Mouse (Mus musculus) embryonic facial prominence, embryonic 14.5 days (tissue): Measurements from ENCODE around the gene Wnt5a. TPM values are rescaled to one million over a fixed set of nuclear protein-coding genes. Genes with fewer than 3 reads are reported as not detected.
A peak's percentile ranks its signal among the peaks of the same experiment; 100 is the strongest.

Experiments used
- ATAC-seq: fragments of 200-750 bp; cut with Nextera tagmentation; 2 replicates; pipeline ENCODE4 v1.8.0; 2017; ENCODE audit warnings: low read depth, moderate number of reproducible peaks, moderate TSS enrichment
- DNase-seq: peaks from one replicate; pipeline ENCODE4 v3.0.0-alpha.2; 2015; ENCODE audit warnings: low spot score
- H3K27ac ChIP-seq: fragments of 300-500 bp; sonication (generic); replicated peaks from 2 replicates; pipeline ENCODE4 v1.5.1; 2014; ENCODE audit warnings: low read depth, mild to moderate bottlenecking, low read length, moderate library complexity
- H3K27me3 ChIP-seq: fragments of 300-500 bp; sonication (generic); replicated peaks from 2 replicates; pipeline ENCODE4 v1.6.1; 2014; ENCODE audit warnings: low read length; ENCODE audit not compliant: control insufficient read depth, insufficient read depth
- H3K36me3 ChIP-seq: fragments of 300-500 bp; sonication (generic); 2 replicates; pipeline ENCODE4 v1.6.1; 2014; ENCODE audit warnings: low read length, mixed read lengths; ENCODE audit not compliant: control insufficient read depth, insufficient read depth
- H3K4me1 ChIP-seq: fragments of 300-500 bp; sonication (generic); 2 replicates; pipeline ENCODE4 v1.6.1; 2014; ENCODE audit warnings: antibody characterized with exemption, low read length; ENCODE audit not compliant: control insufficient read depth, insufficient read depth
- H3K4me2 ChIP-seq: fragments of 300-500 bp; sonication (generic); 2 replicates; pipeline ENCODE4 v1.6.1; 2014; ENCODE audit warnings: low read depth, mild to moderate bottlenecking, low read length, moderate library complexity, mixed read lengths
- H3K4me3 ChIP-seq: fragments of 300-500 bp; sonication (generic); 2 replicates; pipeline ENCODE4 v1.5.1; 2014; ENCODE audit warnings: low read depth, mild to moderate bottlenecking, low read length
- H3K9ac ChIP-seq: fragments of 300-500 bp; sonication (generic); 2 replicates; pipeline ENCODE4 v1.6.1; 2014; ENCODE audit warnings: low read depth, mild to moderate bottlenecking, low read length, moderate library complexity, mixed read lengths
- H3K9me3 ChIP-seq: fragments of 300-500 bp; sonication (generic); 2 replicates; pipeline ENCODE4 v1.6.1; 2016; ENCODE audit warnings: low read length; ENCODE audit not compliant: control insufficient read depth
- WGBS: fragments of 180-500 bp; shearing (Covaris S2); extraction: QIAGEN DNeasy Blood & Tissue Kit; methylation state at CpG from one replicate; pipeline ENCODE4 v1.1.7; 2014; 5-methylcytosine and 5-hydroxymethylcytosine counted together
- polyA plus RNA-seq: library from polyadenylated mRNA; unstranded; fragments of >200 nt; fragmentation: Nextera tagmentation; extraction: Ambion mirVana; gene quantifications from 2 replicates; pipeline ENCODE4 v1.2.1, GENCODE M21; 2014

Gene Wnt5a
- polyA plus RNA-seq, 1 experiment from 2014 or later, result 58.6 TPM

DNA sequence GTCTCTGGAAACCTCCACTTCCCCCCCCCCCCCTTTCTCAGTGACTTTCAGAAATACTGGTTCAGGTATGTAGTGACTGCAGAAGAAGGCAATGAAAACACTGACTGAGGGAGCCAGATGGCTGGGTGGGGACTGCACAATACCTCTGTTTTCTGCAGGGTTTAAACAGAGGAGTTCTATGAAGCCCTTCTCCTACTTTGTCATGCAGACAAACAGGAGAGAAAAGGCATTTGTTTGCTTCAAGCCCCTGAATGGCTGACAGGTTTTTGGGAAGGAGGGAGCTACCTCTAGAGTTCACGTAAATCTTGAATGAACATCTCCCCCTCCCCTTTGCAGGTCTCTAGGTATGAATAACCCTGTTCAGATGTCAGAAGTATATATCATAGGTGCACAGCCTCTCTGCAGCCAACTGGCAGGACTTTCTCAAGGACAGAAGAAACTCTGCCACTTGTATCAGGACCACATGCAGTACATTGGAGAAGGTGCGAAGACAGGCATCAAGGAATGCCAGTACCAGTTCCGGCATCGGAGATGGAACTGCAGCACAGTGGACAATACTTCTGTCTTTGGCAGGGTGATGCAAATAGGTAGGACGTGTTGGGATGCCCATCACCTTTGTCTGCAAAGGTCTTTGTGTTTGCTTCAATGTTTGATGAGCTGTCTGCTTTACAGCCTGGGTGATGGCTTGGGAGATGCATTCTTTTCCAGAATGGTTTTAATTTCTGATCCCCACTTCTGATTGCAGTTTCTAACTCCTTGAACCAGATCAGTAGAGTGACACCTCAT, 8.4 kb downstream of the Wnt5a start:
- Histone ChIP-seq H3K36me3 (peaks cover 59% of the 10 kb centered on the region), H3K27me3 (peaks cover 9% of the 10 kb centered on the region; the same call in 1 of the 2 replicates), H3K27ac (peak overlapping the region; percentile 99), H3K4me1 (0 out of 2 replicates have a peak, but pooled peaks cover 6% of the 10 kb centered on the region), H3K4me2 (peak overlapping the region; percentile 84), H3K9ac (peak overlapping the region; percentile 96), H3K4me3 (peak overlapping the region; percentile 86), H3K9me3 (no peaks in the 10 kb centered on the region)
- ATAC-seq, result no peak
- DNase-seq, result no peak
- 75% methylated on average over 5 of the region's 5 CpGs for WGBS

DNA sequence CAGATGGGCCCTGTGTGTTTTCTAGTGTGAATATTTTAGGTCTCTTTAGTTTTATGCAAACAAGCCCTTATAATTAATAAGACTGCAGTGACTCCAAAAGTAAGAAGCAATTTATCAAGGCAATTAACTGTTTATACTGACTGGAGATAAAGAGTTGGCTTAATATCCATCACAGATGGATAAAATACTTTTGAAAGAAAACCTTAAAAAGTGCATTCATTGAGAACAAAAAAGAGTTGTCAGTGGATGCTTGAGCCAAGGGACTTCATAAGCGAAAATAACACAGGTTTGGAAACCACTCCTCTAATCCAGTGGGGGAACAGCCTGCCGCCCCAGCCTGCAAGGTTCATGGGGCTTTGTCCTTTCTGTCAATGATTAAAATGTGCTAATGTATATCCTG, 9.6 kb downstream of the Wnt5a start:
- H3K27me3 ChIP-seq, result peaks cover 3% of the 10 kb centered on the region; the same call in 1 of the 2 replicates
- H3K4me2 ChIP-seq, result peak overlapping the region; percentile 84
- H3K9ac ChIP-seq, result peak overlapping the region; percentile 96
- DNase-seq (no peak), ATAC-seq (no peak)
- H3K27ac ChIP-seq, result peak overlapping the region; percentile 99
- peaks cover 68% of the 10 kb centered on the region for H3K36me3 ChIP-seq
- H3K4me1 ChIP-seq, result 0 out of 2 replicates have a peak, but pooled peaks cover 6% of the 10 kb centered on the region
- peak overlapping the region; percentile 86 for H3K4me3 ChIP-seq
- H3K9me3 ChIP-seq, result no peaks in the 10 kb centered on the region
- 43% methylated on average over 2 of the region's 2 CpGs for WGBS

DNA sequence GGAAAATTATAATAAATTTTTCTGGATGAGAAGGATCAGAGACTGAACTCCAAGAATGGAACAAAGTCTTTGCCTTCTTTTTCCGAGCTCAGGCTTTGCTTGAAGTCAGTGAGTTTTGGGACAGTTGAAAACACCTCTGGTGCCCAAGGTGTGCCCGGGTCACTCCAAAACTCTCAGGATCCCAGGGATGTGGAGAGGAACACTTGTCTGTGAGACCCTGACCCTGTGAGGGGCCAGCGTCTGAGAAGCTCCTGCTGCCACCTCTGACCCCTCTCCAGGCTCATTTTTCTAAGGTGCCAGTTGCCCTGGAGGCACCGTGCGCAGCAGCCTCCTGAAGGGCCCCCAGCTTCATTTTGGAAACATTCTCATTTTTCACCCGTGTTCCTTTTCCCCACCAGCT, 10.8 kb downstream of the Wnt5a start:
- 43% methylated on average over 6 of the region's 6 CpGs for WGBS
- Histone ChIP-seq H3K36me3 (peaks cover 79% of the 10 kb centered on the region), H3K9me3 (no peaks in the 10 kb centered on the region), H3K4me3 (peak overlapping the region; percentile 86), H3K4me2 (peak overlapping the region; percentile 84), H3K27ac (peak overlapping the region; percentile 65; the same call in 1 of the 2 replicates), H3K9ac (peak overlapping the region; percentile 96), H3K4me1 (0 out of 2 replicates have a peak, but pooled peaks cover 6% of the 10 kb centered on the region), H3K27me3 (peaks cover 3% of the 10 kb centered on the region; the same call in 1 of the 2 replicates)
- ATAC-seq (no peak), DNase-seq (no peak)

DNA sequence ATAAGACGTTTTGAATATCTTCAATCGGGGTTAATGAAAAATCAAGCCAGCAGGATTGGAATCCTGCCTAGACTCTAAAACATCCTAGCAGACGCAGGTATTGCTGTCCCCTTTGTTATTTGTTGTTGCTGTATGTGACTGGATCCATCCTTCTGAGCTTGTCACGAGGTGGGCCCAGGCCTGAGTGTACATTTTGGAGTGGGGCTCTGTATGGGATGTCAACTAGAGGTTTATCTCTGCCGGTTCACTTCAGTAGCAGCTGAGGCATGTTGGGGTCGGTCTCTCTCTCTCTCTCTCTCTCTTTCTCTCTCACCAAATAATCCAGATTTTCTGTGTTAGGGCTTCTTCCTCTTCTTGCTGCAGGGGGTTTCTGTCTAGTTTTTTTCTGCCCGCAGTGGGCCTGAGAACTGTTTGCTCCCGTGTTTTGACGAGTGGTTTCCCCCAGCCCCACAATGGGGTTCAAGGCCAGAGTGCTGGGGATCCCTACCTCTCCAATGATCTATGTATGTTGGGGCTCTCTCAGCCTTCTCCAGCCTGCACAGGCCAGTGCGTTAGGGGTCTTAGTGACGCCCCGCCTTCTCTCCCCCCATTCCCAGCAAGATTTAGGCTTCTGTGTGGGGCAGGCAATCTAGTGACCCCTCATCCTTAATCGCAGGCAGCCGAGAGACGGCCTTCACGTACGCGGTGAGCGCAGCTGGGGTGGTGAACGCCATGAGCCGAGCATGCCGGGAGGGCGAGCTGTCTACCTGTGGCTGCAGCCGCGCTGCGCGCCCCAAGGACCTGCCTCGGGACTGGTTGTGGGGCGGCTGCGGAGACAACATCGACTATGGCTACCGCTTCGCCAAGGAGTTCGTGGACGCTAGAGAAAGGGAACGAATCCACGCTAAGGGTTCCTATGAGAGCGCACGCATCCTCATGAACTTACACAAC, 13.3 kb downstream of the Wnt5a start:
- Histone ChIP-seq H3K27ac (peak overlapping the region; percentile 77), H3K9me3 (no peaks in the 10 kb centered on the region), H3K36me3 (peaks cover 85% of the 10 kb centered on the region), H3K4me2 (peak overlapping the region; percentile 84), H3K27me3 (no peaks in the 10 kb centered on the region), H3K4me3 (peak overlapping the region; percentile 21; the same call in 1 of the 2 replicates), H3K9ac (peak overlapping the region; percentile 96; the same call in 1 of the 2 replicates), H3K4me1 (0 out of 2 replicates have a peak, but pooled peaks cover 2% of the 10 kb centered on the region)
- ATAC-seq (no peak), DNase-seq (no peak)
- 63% methylated on average over 39 of the region's 39 CpGs for WGBS

DNA sequence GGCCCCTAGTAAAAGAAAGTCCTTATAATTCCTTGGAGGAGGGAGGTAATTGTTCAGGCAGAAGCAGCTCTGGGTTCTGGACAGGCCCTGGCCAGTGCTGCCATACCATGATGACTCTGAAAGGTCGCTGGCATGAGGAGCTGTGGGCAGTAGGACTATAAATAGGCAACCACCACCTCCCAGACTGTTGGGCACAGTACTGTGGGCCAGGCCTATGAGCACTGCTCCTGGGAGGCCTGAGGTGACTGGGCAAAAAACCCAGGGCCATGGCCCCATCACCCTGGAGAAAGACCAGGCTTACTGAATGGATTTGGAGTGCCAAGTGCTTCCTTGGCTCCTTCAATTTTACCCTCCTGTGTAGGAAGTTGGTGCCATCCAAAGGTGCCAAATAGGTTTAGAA, 16.6 kb downstream of the Wnt5a start:
- Histone ChIP-seq H3K36me3 (peaks cover 85% of the 10 kb centered on the region), H3K4me2 (no peak overlapping the region)

DNA sequence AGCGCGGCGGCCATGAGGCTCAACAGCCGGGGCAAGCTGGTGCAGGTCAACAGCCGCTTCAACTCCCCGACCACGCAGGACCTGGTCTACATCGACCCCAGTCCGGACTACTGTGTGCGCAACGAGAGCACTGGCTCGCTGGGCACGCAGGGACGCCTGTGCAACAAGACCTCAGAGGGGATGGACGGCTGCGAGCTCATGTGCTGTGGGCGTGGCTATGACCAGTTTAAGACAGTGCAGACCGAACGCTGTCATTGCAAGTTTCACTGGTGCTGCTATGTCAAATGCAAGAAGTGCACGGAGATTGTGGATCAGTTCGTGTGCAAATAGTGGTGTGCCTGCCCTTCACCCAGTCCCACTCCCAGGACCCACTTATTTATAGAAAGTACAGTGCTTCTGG, 18.1 kb downstream of the Wnt5a start:
- Histone ChIP-seq H3K27me3 (no peaks in the 10 kb centered on the region), H3K9ac (no peak overlapping the region), H3K27ac (no peak overlapping the region; the same call in 1 of the 2 replicates), H3K4me1 (peaks cover 10% of the 10 kb centered on the region), H3K4me2 (no peak overlapping the region; the same call in 1 of the 2 replicates), H3K4me3 (no peak overlapping the region), H3K9me3 (no peaks in the 10 kb centered on the region), H3K36me3 (peaks cover 80% of the 10 kb centered on the region)
- DNase-seq (no peak), ATAC-seq (no peak)
- 69% methylated on average over 21 of the region's 21 CpGs for WGBS

More for the DNA sequence above, 16.6 kb downstream of the Wnt5a start:
- WGBS, result 95% methylated on average over 1 of the region's 1 CpGs
- no peak for DNase-seq
- no peak overlapping the region for H3K9ac ChIP-seq
- peaks cover 5% of the 10 kb centered on the region; the same call in 1 of the 2 replicates for H3K4me1 ChIP-seq
- no peaks in the 10 kb centered on the region for H3K9me3 ChIP-seq
- no peak for ATAC-seq
- no peak overlapping the region for H3K4me3 ChIP-seq
- H3K27ac ChIP-seq, result no peak overlapping the region; the same call in 1 of the 2 replicates
- no peaks in the 10 kb centered on the region for H3K27me3 ChIP-seq

DNA sequence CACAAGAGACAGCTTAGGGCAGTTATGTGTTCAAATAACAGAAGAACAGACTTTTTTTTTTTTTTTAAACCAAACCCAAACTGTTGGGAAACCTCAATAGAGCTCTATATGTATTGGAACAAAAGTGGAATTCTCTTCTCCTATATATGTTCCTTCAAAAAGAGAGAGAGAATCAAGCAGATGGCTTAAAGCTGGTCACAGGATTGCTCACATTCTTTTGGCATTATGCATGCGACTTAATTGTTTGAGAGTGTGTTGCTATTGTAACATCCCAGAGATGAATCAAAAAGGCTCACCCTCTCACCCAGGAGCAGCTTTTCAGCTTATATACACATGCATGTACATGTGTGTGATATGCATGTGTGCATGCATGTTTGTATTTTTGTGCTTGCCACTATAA, 21.0 kb downstream of the Wnt5a start:
- no peaks in the 10 kb centered on the region for H3K9me3 ChIP-seq
- H3K27ac ChIP-seq, result peak overlapping the region; percentile 18
- peaks cover 56% of the 10 kb centered on the region for H3K36me3 ChIP-seq
- H3K4me2 ChIP-seq, result no peak overlapping the region
- no peaks in the 10 kb centered on the region for H3K27me3 ChIP-seq
- no peak overlapping the region for H3K4me3 ChIP-seq
- 38% methylated on average over 1 of the region's 1 CpGs for WGBS
- DNase-seq (no peak), ATAC-seq (no peak)
- H3K9ac ChIP-seq, result no peak overlapping the region
- H3K4me1 ChIP-seq, result peaks cover 10% of the 10 kb centered on the region

DNA sequence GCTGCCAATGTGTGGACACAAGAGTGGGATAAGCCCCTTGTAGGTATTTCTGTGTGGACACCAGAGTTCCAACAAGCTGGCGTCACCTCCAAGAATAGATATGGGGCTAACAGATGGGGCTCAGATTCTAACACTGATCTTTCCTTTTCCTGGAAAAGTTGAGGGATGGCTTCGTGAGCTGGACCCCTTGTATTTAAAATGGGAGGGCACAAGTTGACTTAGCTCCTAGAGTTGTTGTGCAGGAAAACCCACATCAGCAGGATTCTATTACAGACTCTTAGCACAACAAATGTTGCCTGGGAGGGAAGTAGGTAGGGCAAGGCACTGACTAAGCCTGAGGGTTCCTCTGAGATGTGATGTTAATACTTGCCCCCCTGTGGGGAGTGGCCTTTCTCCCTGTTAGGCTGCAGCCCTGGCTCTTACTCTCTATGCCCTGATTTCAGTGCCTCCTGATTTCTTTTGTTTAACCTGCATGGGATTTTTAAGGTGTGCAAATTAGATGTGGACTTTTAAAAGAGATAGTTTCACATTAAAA, 23.7 kb downstream of the Wnt5a start:
- Histone ChIP-seq H3K27ac (0 out of 2 replicates have a peak overlapping the region, but pooled peaks have one; percentile 10), H3K36me3 (peaks cover 32% of the 10 kb centered on the region), H3K4me1 (peaks cover 17% of the 10 kb centered on the region), H3K9ac (no peak overlapping the region), H3K4me2 (no peak overlapping the region), H3K9me3 (no peaks in the 10 kb centered on the region), H3K4me3 (no peak overlapping the region), H3K27me3 (no peaks in the 10 kb centered on the region)
- ATAC-seq (no peak), DNase-seq (no peak)
- 57% methylated on average over 2 of the region's 2 CpGs for WGBS
